Mouse (Mus musculus) megakaryocyte, embryonic 14.5 days (primary cell): ENCODE results near the gene Ctnna3.

ENCODE experiments used
- FLI1 ChIP-seq: IDR thresholded peaks from 2 replicates; pipeline ENCODE4 v1.6.1; 2012; ENCODE audit warnings: low read length, inconsistent platforms, mixed read lengths
- GATA1 ChIP-seq: IDR thresholded peaks from 3 replicates; pipeline ENCODE4 v1.6.1; 2012; ENCODE audit warnings: mixed read lengths, low read length, inconsistent platforms, borderline replicate concordance

- no peak for TF ChIP-seq GATA1
- no peak for TF ChIP-seq FLI1
Measured at GRCm38 (mm10) chr10:64305802-64306201, 875.9 kb downstream of the Ctnna3 start.
